Mouse (Mus musculus): ENCODE data around the gene Eda2r. TPM values are rescaled to one million over a fixed set of nuclear protein-coding genes. Genes with fewer than 3 reads are reported as not detected.

Eda2r gene
- polyA plus RNA-seq (2015; fragmentation: Nextera tagmentation; extraction: Ambion mirVana) = 1.8 and 2.7 TPM in 2 replicates

GRCm38 (mm10) chrX:97377065-97377421, at the start of gene Eda2r:
Gene Eda2r, minus strand, starts transcription at chrX:97377216.

